Mouse (Mus musculus) right cerebral cortex, adult 18-20 months (tissue): ENCODE measurements around the gene Rad51b.
A peak's percentile ranks its signal among the peaks of the same experiment; 100 is the strongest.

ENCODE experiments used
- DNase-seq: peaks from one replicate; pipeline ENCODE4 v3.0.0; 2022; ENCODE audit warnings: mixed read lengths

Gene Rad51b

GRCm38 (mm10) chr12:79331722-79332121 is 34.6 kb downstream of the Rad51b start:
- DNase-seq: no peak

GRCm38 (mm10) chr12:79338791-79339190 is 41.7 kb downstream of the Rad51b start:
- DNase-seq: no peak

- no peak for DNase-seq
Observed at GRCm38 (mm10) chr12:79340513-79340912, 43.4 kb downstream of the Rad51b start.

- no peak for DNase-seq
Observed at GRCm38 (mm10) chr12:79341291-79341845, 44.3 kb downstream of the Rad51b start.

GRCm38 (mm10) chr12:79346198-79346733 is 49.2 kb downstream of the Rad51b start:
- DNase-seq: no peak

GRCm38 (mm10) chr12:79347643-79348042 is 50.6 kb downstream of the Rad51b start:
- peak; percentile 63 for DNase-seq

- no peak for DNase-seq
Observed at GRCm38 (mm10) chr12:79351461-79351860, 54.4 kb downstream of the Rad51b start.

- no peak for DNase-seq
Observed at GRCm38 (mm10) chr12:79352086-79352741, 55.1 kb downstream of the Rad51b start.

GRCm38 (mm10) chr12:79352742-79353114 is 55.6 kb downstream of the Rad51b start:
- DNase-seq: no peak

GRCm38 (mm10) chr12:79353356-79353755 is 56.3 kb downstream of the Rad51b start:
- no peak for DNase-seq

- no peak for DNase-seq
Observed at GRCm38 (mm10) chr12:79354621-79355020, 57.5 kb downstream of the Rad51b start.

- DNase-seq: no peak
Observed at GRCm38 (mm10) chr12:79356138-79356537, 59.1 kb downstream of the Rad51b start.

GRCm38 (mm10) chr12:79357631-79358030 is 60.5 kb downstream of the Rad51b start:
- no peak for DNase-seq

GRCm38 (mm10) chr12:79358613-79359218 is 61.6 kb downstream of the Rad51b start:
- peak; percentile 50 for DNase-seq

GRCm38 (mm10) chr12:79359404-79359803 is 62.3 kb downstream of the Rad51b start:
- DNase-seq: no peak

- DNase-seq: no peak
Observed at GRCm38 (mm10) chr12:79362219-79362618, 65.1 kb downstream of the Rad51b start.

GRCm38 (mm10) chr12:79364284-79364683 is 67.2 kb downstream of the Rad51b start:
- no peak for DNase-seq

GRCm38 (mm10) chr12:79368818-79369217 is 71.7 kb downstream of the Rad51b start:
- DNase-seq: no peak

- DNase-seq: no peak
Observed at GRCm38 (mm10) chr12:79369512-79370165, 72.6 kb downstream of the Rad51b start.

- DNase-seq: no peak
Observed at GRCm38 (mm10) chr12:79372697-79373096, 75.6 kb downstream of the Rad51b start.

- no peak for DNase-seq
Observed at GRCm38 (mm10) chr12:79377378-79377777, 80.3 kb downstream of the Rad51b start.

- DNase-seq: no peak
Observed at GRCm38 (mm10) chr12:79377861-79378260, 80.8 kb downstream of the Rad51b start.

GRCm38 (mm10) chr12:79380190-79380589 is 83.1 kb downstream of the Rad51b start:
- no peak for DNase-seq

GRCm38 (mm10) chr12:79381489-79381888 is 84.4 kb downstream of the Rad51b start:
- DNase-seq: no peak
